Mouse (Mus musculus): ENCODE results near the gene Ilk.
A peak's percentile ranks its signal among the peaks of the same experiment; 100 is the strongest.
"Not testable (repeated sequence)": the region's sequence is repeated elsewhere in the genome, so short reads cannot be mapped to it uniquely, and the experiment has no call there.

The Ilk gene

GRCm38 (mm10) chr7:105743246-105743925 lies 7.0 kb downstream of the Ilk start:
- not testable (repeated sequence) for DNase-seq

DNA sequence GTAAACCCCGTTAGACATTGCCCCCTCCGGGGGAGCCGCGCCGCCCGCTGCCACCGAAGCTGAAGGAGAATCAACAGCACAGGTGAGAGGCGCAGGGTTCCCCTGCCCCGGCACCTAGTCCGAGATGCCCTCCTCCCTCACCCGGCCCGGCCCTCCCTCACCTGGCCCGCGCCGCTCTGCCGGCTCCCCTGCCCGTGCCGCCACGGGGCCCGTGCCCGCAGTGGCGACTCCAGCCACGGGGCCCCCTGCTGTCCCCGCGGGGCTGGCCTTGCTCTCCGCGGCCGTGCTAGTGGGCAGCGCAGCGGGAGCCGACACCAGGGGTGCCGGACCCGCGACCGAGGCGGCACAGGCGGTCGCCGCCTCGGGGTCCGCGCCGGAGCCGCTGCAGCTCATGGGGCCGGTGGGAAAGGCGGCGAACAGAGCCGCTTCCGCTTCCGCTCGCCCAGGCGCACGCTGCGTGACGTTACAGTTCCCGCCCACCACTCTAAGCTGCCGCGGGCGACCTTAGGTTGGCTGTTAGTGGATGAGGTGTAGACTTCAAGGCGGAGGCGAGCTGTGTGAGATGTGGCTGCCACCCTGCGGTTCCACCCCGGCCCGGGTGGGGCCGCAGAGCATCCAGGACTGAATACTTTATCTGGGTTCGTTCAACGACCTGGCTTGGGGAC lies 7.7 kb downstream of the Ilk start, which contains the start of gene Taf10:
Taf10 (minus strand) TSS at position 436 of the 665 bp plus-strand sequence.
- DNase-seq = peak; percentile 97

GRCm38 (mm10) chr7:105747776-105748175 lies 11.4 kb downstream of the Ilk start:
- no peak for DNase-seq

- peak; percentile 91 for DNase-seq
These were observed 15.4 kb downstream of the Ilk start, which contains the start of gene Tpp1 for GRCm38 (mm10) chr7:105751491-105752433. Gene Tpp1, minus strand, starts transcription at chr7:105752235.

GRCm38 (mm10) chr7:105752716-105753115 lies 16.3 kb downstream of the Ilk start:
- no peak for DNase-seq

GRCm38 (mm10) chr7:105753281-105753680 lies 16.9 kb downstream of the Ilk start:
- DNase-seq = no peak

DNA sequence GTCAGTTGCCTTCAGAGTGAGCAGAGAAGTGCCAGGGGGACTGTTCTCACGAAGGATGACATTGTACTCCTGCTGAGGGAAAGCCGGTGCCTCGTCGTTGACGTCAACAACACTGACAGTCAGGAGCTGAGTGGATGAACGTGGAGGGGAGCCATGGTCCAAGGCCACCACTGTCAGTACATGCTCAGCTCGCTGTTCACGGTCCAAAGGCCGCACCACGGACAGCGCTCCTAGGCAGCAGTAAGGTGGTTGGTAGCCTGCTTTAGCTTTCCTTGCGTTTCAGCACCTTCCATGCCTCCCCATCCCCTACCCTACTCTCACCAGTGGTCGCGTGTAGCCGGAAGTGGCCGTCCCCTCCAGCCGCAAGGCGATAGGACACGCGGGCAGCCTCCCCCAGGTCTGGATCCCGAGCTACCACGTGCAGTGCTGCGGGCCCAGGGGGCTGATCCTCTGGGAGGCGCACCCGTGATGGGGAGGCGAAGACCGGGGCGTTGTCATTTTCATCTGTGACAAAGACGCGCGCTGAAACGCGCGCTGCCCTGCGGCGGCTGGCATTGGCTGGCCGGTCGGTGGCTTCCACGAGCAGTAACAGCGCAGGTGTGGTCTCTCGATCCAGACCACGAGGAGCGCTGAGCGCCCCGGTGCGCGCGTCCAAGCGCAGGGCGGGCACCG lies 25.6 kb downstream of the Ilk start:
- no peak for DNase-seq

DNA sequence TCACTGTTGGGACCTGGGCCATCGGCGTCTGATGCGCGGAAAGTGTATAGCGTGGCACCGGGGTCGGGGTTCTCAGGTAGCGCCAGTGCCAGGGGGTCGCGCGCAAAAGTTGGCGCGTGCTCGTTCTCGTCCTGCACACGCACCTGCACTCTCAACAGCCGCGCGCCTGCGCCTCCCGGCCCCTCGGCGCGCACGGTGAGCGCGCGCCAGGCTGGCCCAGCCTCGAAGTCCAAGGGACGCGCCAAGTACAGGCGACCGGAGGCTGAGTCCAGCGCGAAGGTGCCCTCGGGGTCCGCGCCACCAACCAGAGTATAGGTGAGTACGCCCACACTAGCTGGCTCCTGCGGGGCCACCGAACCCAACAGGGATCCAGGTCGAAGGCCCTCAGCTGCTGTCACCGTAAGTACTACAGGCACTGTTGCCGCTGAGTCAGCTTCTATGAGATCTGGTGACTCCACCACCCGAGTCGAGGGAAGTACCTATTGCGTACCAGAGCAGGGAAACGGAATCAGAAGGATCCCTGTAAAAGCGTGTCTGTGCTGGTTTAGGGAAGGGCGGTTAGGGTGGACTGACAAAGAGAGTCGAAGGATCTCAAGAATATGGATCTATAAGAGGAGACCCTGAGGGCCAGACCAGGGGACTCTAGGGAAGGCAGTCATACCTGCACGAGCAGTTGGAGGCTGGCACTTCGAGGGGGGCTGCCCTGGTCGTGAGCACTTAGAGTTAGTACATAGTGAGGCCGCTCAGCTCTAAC lies 26.3 kb downstream of the Ilk start:
- peak; percentile 26 for DNase-seq

- DNase-seq = no peak
These were observed 27.9 kb downstream of the Ilk start for GRCm38 (mm10) chr7:105764331-105764730.

GRCm38 (mm10) chr7:105767729-105768165 lies 31.4 kb downstream of the Ilk start:
- peak; percentile 69 for DNase-seq

- DNase-seq = no peak
These were observed 33.6 kb downstream of the Ilk start for GRCm38 (mm10) chr7:105769959-105770358.

DNA sequence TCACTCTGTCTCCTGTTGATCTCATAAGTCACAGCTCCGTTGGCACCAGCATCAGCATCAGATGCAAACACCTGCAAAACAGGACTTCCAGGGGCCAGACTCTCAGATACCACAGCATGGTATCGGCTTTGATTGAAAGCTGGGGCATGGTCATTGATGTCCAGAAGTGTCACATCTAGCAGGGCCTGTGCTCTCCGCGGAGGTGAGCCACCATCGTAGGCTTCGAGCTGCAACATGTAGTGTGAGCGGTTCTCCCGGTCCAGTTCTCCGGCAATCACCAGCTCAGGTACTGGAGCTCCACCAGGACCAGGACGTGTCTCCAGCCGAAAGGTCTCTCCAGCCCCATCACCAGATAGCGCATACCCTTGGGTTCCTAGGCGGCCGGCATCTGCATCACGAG lies 35.9 kb downstream of the Ilk start:
- DNase-seq = no peak

DNA sequence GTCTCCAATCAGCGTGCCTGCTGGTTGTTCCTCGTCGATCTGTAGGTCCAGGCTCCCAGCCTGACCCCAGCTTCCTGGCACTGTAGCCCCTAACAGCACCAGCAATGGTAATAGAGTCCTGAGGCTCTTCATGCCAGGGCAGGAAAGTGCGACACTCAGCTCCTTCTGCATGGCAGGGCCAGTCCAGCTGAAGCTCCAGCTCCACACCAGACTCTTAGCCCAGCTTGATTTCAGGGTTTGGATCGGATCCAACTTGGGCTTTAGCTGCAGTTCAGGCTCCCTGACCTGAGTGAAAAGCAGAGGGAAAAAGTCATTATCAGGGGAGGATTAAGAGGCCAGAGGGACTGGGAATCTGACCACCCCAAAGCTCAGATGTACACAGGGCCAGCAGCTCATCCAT lies 36.6 kb downstream of the Ilk start:
- DNase-seq = no peak

DNA sequence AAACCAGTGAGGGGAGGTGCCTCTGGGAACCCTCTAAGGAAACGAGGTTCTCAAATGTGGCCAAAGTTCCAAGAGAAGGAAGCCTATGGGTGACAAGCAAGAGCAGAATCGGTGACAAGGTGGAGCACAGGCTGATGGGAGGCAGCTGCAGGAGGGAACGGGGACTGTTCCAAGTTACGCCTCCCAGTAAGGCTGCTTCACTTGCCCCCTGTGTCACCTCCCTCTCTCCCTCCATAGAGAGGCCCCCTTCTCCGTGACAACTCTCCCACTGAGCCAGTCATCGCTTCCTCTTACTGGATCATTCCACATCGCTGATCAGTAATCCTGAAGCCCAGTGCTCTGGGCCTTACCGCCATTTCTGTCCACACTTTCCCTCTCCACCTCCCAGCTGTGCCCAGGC lies 38.3 kb downstream of the Ilk start:
- DNase-seq = no peak

DNA sequence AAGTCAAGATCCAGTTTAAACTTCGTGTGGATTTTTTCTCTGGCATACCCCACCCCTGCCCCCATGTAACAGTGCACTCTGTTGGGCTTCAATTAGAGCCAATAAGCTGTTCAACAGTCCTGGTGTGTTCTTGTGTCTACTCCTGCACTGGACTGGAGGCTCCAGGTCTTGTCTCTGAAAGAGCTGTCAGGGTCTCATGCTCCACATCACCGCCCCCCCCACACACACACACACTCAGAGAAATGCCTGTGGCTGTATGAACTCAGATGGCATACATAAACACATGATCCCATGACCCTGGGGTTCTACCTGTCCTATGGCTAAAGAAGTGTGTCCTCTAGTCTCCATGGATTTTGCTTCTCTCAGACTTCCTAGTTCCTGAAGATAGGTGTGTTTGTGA lies 39.6 kb downstream of the Ilk start:
- no peak for DNase-seq

- DNase-seq = no peak
These were observed 40.9 kb downstream of the Ilk start for GRCm38 (mm10) chr7:105777316-105777715.

GRCm38 (mm10) chr7:105777797-105778552 lies 41.6 kb downstream of the Ilk start:
- DNase-seq = peak; percentile 86

GRCm38 (mm10) chr7:105778553-105779265 lies 42.3 kb downstream of the Ilk start:
- DNase-seq = peak; percentile 67

DNA sequence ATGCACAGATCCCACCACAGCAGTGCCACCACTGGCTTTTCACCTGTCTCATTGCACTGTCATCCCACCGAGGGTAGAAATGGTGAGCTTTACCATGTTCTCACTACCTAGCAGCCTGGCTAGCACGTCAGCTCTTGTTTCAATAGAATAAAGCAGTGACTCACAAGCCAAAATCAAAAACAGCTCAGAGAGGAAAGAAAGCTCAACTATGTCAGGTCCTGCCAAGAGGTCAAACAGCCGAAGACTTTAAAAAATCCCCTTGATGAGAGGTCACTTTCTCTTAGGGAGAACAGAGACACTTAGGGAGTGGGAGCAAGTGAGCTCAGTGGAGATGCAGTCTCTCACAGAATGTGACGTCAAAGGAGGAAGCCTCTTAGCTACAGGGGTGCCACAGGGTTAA lies 47.5 kb downstream of the Ilk start:
- DNase-seq = no peak

DNA sequence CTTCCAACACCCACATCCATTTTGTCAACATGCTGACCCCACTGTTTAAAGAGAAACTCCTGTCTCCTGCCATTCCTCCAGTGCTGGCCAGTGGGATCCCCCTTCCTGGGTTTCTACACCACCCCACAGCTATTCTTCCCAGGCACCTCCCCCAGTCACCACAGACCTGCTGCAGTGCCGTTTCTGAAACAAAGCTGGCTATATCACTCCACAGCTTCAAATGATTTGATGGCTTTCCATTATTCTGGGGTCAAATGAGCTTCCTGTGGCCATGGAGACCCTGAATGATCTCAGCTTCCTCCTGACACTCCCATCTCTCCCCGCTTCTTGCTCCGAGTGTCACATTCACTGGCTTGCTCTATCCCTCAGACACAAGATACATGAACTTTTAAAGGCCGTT lies 48.2 kb downstream of the Ilk start:
- DNase-seq = peak; percentile 29
